Mouse (Mus musculus) testis, adult 2 months (tissue): ENCODE data around the gene 4930556J24Rik.
"Not testable (repeated sequence)": the region's sequence is repeated elsewhere in the genome, so short reads cannot be mapped to it uniquely, and the experiment has no call there.

ENCODE experiments used
- CTCF ChIP-seq: fragments of 200-500 bp; IDR thresholded peaks from 2 replicates; pipeline ENCODE4 v1.5.1; 2012; ENCODE audit warnings: low read depth, mild to moderate bottlenecking, inconsistent platforms, low read length, moderate library complexity; ENCODE audit not compliant: control insufficient read depth, insufficient read depth, insufficient replicate concordance
- POLR2A ChIP-seq: fragments of 200-500 bp; IDR thresholded peaks from 2 replicates; pipeline ENCODE4 v1.6.1; 2012; ENCODE audit warnings: low read depth, mild to moderate bottlenecking, inconsistent platforms, low read length, moderate library complexity; ENCODE audit not compliant: control insufficient read depth

DNA sequence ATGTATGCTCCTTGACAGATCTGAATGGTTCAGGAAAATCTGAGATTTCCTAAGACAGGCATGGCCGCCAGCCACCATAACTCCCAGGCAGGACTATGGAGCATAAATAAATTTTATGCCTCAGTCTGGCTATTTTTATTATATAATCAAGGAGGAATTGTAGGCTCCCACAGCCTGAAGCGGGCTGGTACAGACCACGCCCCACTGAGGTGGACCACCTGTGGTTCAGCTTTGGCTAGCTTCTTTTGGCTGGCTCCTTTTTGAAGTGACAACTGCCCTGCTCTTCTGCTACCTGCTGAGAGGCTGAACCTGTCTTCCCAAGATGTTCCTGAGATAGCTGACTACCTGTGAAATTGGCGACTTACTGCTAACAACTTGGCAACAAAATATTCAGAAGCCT, 21.2 kb downstream of the 4930556J24Rik start:
- TF ChIP-seq CTCF, POLR2A: not testable (repeated sequence)
